Mouse (Mus musculus) urinary bladder, adult 18-20 months (tissue): ENCODE results near the gene Rnf2.
"Not testable (repeated sequence)": the region's sequence is repeated elsewhere in the genome, so short reads cannot be mapped to it uniquely, and the experiment has no call there.

Source experiments
- DNase-seq, 2 experiments: peaks; one replicate each; pipeline ENCODE4 v3.0.0; 2022; ENCODE audit warnings: low spot score in 2 of 2, mixed read lengths in 2 of 2

Gene Rnf2

GRCm38 (mm10) chr1:151484754-151485153 lies 16.0 kb downstream of the Rnf2 start:
- DNase-seq = no peak

DNA sequence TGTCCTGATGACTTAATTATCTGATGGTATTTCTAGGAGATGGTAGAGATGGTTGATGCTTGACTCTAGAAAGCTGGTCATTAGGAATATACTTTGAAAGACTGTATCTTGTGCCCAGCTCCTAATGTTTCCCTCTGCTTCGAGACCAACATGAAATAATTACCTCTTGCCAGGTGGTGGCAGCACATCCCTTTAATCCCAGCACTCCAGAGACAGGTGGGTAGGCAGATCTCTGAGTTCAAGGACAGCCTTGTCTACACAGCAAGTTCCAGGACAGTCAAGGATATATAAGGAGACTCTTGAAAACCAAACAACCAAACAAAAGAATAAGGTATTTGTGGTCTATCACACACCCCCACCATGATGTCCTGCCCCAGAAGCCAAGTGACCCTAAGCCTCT lies 17.2 kb downstream of the Rnf2 start:
- no peak for DNase-seq

GRCm38 (mm10) chr1:151482497-151482896 lies 18.3 kb downstream of the Rnf2 start:
- DNase-seq = no peak

GRCm38 (mm10) chr1:151472386-151472785 lies 28.4 kb downstream of the Rnf2 start:
- not testable (repeated sequence) for DNase-seq

- DNase-seq = no peak
Observed at GRCm38 (mm10) chr1:151471429-151471828, 29.3 kb downstream of the Rnf2 start.

DNA sequence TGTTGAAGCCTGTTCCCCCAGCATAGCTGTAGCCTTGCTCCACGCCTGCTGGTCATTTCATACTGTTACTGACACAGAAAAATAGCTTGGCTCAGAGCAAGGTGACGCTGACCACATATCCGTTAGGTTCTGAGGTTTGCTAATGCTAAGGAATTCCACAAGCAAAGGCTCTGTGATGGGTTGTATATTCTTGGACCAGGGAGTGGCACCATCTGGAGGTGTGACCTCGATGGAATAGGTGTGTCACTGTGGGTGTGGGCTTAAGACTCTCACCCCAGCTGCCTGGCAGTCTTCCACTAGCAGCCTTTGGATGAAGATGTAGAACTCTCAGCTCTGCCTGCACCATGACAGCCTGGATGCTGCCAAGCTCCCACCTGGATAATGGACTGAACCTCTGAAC lies 34.2 kb downstream of the Rnf2 start:
- no peak for DNase-seq

DNA sequence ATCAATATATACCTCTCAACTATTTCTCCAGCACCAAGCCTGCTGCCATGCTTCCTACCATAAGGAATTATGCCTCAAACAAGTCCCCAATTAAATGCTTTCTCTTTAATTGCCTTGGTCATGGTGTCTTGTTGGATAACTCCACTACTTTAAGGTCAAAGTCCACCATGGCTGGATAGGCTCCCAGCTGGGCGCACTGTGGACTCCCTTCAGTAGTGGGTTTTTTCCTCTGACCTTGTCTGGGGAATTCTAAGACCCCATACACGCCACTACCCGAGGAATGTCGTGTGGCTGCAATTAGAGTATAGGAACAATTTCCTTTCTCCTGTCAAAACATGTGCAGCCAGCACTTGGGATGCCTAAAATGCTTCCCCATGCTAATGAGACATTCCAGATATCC lies 35.8 kb downstream of the Rnf2 start:
- DNase-seq = no peak

GRCm38 (mm10) chr1:151461265-151461664 lies 39.5 kb downstream of the Rnf2 start:
- no peak for DNase-seq

- no peak for DNase-seq
Observed at GRCm38 (mm10) chr1:151457087-151457486, 43.7 kb downstream of the Rnf2 start.

DNA sequence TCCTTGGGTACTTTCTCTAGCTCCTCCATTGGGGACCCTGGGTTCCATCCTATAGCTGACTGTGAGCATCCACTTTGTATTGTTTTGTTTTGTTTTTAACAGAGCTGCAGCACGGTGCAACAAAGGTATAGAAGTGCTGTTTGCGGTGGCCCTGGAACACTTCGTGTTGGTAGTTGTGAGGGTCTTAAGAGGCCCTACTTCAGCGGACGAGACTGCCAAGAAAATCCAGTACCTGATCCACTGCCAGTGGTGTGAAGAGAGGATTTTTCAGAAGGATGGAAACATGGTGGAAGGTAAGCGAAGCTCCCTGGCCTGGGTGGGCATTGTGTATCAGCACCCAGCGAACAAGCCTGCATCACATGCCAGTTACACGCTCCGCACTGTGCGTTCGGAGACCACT lies 48.8 kb downstream of the Rnf2 start:
- DNase-seq = no peak

DNA sequence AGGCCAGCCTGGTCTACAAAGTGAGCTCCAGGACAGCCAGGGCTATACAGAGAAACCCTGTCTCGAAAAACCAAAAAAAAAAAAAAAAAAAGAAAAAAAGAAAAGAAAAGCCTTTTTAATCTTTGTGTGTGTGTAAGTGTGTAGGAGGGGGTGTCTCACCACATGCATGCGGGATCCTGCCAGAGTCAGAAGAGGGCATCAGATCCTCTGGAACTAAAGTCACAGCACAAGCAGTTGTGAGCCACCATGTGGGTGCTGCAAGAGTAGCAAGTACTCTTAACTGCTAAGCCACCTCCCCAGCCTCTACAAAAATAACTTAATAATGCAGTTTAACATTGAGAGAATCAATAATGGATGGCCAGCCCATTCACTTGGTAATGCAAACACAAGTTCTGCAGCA lies 49.9 kb downstream of the Rnf2 start:
- no peak for DNase-seq

DNA sequence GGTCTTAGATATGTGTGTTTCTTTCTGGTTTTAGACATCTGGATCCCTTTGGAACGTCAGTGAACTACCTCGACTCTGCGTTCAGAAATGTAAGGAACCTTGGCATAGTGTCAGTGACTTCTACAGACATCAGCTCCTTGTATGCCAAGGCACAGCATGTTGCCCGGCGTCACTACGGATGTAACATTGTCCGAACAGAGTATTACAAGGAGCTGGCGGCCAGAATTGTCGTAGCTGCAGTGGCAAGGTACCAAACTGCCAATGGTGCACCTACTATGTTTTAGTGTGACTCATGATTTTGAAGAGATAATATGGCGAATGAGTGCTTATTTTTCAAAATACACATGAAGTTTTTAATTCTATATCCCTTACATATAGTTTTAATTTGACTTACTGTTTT lies 50.9 kb downstream of the Rnf2 start:
- DNase-seq = no peak

DNA sequence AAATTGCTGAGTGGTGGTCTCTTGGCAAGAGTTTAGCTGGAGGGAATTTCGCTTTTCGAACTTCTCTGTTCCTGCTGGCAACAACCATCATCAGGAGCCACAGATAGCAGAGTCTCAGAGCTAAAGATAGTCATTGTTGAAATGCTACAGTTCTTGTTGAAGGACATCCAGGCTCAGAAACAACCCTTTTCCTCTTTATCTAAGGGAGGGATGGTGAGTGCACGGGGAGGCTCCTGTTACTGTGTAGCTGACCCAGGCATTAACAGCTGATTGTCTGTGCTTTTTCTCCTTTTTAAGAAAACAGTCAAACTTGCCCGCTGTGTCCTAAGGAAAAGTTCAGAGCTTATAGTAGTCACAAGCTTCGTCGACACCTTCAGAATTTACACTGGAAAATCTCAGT lies 65.3 kb downstream of the Rnf2 start:
- no peak for DNase-seq

GRCm38 (mm10) chr1:151429316-151429715 lies 71.4 kb downstream of the Rnf2 start:
- DNase-seq = no peak

DNA sequence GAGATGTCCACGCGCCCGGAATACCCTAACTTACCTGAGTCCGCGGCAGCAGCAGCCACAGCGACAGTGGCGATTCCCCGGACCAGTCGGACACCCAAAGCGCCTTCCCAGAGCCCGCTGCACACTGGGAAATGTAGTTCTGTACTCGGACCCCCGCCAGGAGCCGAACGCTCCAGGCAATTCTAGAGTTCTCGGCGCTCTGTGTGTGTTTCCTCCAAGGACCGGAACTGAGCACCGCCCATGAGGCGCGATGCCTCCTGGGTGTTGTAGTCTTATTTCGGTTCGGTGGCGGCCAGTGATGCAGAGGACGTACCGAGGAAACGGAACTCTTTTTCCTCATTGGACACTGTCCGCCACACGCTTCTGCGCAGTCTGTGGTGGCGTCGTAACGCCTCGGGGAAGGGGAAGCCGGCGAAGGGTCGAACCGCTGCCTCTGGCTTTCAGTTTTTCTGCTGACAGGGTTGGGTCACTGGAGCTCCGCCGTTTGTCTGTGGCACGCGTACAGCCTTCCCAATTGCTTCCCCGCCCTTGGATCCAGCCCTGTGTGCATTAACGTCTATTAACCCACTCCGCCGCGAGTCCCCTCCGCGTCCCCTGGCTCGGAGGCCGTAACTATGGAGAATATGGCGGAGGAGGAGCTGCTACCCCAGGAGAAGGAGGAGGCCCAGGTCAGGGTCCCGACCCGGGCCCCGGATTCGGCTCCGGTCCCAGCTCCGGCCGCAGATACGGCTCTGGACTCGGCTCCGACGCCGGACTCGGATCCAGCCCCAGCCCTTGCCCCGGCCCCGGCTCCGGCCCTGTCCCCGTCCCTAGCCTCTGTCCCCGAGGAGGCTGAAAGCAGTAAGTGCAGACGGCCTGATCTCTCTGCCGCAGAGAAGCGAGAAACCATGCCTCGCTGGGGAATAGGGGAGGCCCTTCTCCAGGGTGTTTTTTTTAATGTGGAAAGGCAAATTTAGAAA lies 72.2 kb downstream of the Rnf2 start, which contains the start of the genes Swt1 and Trmt1l:
Swt1 (minus strand) TSS at position 193 of the 959 bp plus-strand sequence.
Trmt1l (plus strand) TSS at position 280 of the 959 bp plus-strand sequence.
- peak; percentile 91 to 98 for DNase-seq

DNA sequence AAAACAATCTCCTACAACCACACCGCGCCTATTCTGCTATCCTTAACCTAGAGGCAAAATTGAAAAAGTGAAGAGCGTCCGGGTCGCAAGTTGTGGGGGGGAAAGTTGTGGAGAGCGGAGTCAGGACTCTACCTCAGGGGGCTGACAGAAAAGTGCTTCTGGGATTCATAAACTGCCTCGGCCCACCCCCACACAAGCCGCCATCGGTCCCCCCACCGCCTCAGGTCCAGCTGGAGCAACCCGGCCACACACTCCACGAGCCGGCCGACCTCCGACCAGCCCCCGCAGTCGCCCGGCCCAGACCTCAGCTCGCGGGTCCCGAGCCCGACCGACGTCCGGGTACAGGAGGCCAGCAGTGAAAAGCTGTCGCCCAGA lies 72.9 kb downstream of the Rnf2 start:
- DNase-seq = no peak

GRCm38 (mm10) chr1:151426947-151427600 lies 73.7 kb downstream of the Rnf2 start:
- no peak for DNase-seq

GRCm38 (mm10) chr1:151422178-151422577 lies 78.6 kb downstream of the Rnf2 start:
- DNase-seq = no peak

GRCm38 (mm10) chr1:151409827-151410226 lies 90.9 kb downstream of the Rnf2 start:
- DNase-seq = no peak
